Mouse (Mus musculus) gastrocnemius, postnatal 4 days (tissue): ENCODE results near the gene Pde1c. TPM values are rescaled to one million over a fixed set of nuclear protein-coding genes. Genes with fewer than 3 reads are reported as not detected.

ENCODE experiments used
- microRNA-seq: library from miRNA; unstranded; fragments of <30 nt; microRNA quantifications from one replicate; pipeline ENCODE4 v1.2.0, GENCODE M21; 2021
- total RNA-seq, 2 experiments: library from RNA; stranded (reverse); gene quantifications; 2 replicates each; pipeline ENCODE4 v1.2.3; 2021

The Pde1c gene
- total RNA-seq, 2 experiments from 2014 or later: 5.5 to 5.8 TPM

Small RNAs within 50 kb of the gene (microRNA-seq; reads per million reads assigned to microRNA genes)
- gene Gm44413: not detected

Other genes with a start within 250 kb of the Pde1c start
- 10 to 100 TPM; 36.0 to 42.8 TPM for gene Lsm5, start 135.6 kb upstream of the Pde1c start, total RNA-seq
- 10 to 100 TPM in 1 of 2 experiments, 1 to 10 TPM in 1; 8.9 to 10.3 TPM for gene Avl9, start 145.8 kb upstream of the Pde1c start, total RNA-seq
- 10 to 100 TPM; 33.3 to 33.5 TPM for gene Kbtbd2, start 228.7 kb upstream of the Pde1c start, total RNA-seq